Mouse (Mus musculus): ENCODE measurements around the gene Gm10309.

DNA sequence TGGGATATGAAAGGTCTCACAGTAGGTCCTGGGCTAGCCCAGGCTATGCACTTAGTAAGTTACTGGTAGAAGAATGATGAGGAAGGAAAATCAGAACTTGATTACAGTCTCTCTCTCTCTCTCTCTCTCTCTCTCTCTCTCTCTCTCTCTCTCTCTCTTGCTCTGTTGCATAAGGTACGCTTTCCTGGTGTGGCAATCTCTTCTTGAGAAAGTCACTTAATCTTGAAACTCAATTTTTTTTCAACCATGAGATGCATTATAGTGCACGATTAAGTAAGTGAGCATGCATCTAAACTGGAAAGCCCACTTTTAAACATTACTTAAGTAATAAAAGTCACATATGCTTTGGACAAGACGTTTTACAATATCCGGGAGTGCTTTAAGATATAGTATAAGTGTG lies 52.1 kb downstream of the Gm10309 start:
- TF ChIP-seq POLR2A (IDR thresholded peaks at IDR 0.05; ENCODE audit: low read depth, low read length) = no peak
- TF ChIP-seq CTCF (IDR thresholded peaks at IDR 0.05; ENCODE audit: extremely low read depth, insufficient read length, insufficient replicate concordance, low read depth, low read length) = no peak

All from small intestine, adult 2 months (tissue).